Mouse (Mus musculus): ENCODE measurements around the gene Kpnb1. TPM values are rescaled to one million over a fixed set of nuclear protein-coding genes. Genes with fewer than 3 reads are reported as not detected.

Kpnb1 gene
- total RNA-seq (2014; rRNA removed; ENCODE audit: low replicate concordance), result 68.2 and 74.8 TPM in 2 replicates
- 17.9 and 18.4 TPM in 2 replicates for polyA plus RNA-seq (2015; fragmentation: Nextera tagmentation; extraction: Ambion mirVana)

DNA sequence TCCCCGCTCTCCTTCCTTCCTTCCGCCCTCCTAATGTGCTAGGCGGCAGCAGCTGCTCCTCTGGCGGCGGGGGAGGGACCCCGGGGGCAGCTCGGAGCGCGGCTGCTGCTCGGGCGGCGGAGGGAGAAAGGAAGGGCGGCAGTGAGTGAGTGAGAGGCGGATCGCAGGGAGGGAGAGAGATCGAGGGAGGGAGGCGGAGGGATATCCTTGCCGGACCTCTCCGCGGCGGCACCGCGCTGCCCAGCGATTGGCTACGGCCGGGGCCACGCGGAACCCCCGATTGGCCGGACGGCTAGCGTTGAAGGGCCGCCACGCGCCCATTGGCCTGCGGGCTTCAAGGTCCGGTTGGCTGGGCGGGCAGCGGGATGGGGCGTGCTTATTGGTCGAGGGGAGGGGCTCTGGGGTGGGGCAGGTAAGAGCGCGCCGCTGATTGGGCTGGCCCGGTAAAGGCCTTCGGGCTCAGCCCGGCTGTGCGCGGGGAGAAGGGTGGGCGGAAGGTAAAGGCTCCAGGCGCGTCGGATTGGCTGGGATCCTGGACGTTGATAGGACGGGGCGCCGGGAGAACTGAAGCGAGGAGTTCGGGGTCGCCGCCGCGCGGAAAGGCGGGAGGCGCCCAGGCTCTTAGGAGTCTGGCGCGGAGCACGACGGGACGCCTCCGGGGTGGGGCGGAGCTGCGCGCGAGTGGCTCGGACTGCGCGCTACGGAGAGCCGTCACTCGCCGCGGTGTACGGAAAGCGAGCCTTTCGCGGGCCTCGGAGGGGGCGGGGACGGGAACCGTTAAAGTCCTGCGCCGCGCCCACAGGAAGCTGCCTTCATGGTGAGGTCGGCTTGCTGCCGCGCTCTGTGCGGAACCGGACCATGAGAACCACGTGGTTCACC, at the start of gene Kpnb1:
Gene Kpnb1, minus strand, starts transcription at position 118 of the 879 bp plus-strand sequence.
- no peaks in the 10 kb centered on the region for H3K27me3 ChIP-seq (ENCODE audit: control insufficient read depth, insufficient read depth, low read length)
- peak within 1 kb of the TSS; percentile 85 for H3K9ac ChIP-seq (replicated peaks; ENCODE audit: low read depth, low read length)
- under 1% methylated on average over 87 of the region's 101 CpGs for WGBS
- H3K4me2 ChIP-seq (ENCODE audit: low read depth, low read length), result peak within 1 kb of the TSS; percentile 77
- peaks cover 18% of the 10 kb centered on the region for H3K36me3 ChIP-seq (replicated peaks; ENCODE audit: control insufficient read depth, insufficient read depth, low read length)
- peak; percentile 95 for TF ChIP-seq EP300 (IDR thresholded peaks at IDR 0.05; ENCODE audit: low read depth)
- TF ChIP-seq CTCF (IDR thresholded peaks at IDR 0.05; ENCODE audit: low read depth), result no peak
- peak within 1 kb of the TSS; percentile 83 for H3K4me3 ChIP-seq (ENCODE audit: low read depth, low read length)
- no peaks in the 10 kb centered on the region; the same call in 1 of the 2 replicates for H3K4me1 ChIP-seq (ENCODE audit: control insufficient read depth, insufficient read depth)
- peak within 1 kb of the TSS; percentile 93 for H3K27ac ChIP-seq (ENCODE audit: low read depth)
- peak; percentile 99 for DNase-seq (ENCODE audit: low spot score)
- no peaks in the 10 kb centered on the region for H3K9me3 ChIP-seq (replicated peaks; ENCODE audit: control insufficient read depth, low read length)
- peak; percentile 91 for ATAC-seq (ENCODE audit: insufficient read depth, low read depth)

DNA sequence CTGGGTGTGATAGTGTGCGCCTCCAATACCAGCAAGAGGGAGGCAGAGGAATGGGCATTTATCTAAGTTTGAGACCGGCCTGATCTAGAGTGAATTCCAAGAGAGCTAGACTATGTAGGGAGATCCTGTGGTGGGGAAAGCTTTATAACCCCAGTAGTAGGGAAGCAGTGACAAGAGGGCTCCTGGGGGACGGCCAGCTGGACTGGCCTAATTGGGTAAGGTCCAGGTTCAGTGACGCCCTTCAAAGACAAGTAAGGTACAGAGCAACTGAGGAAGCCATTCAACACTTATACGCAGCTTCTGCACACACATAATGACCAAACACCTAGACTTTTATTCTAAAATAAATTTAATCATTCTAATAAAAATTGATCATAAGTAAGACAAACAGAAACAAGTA, 44.8 kb upstream of the Kpnb1 start:
- WGBS, result 82% methylated on average over 5 of the region's 5 CpGs
- DNase-seq (ENCODE audit: low spot score) (no peak), ATAC-seq (ENCODE audit: insufficient read depth, low read depth) (no peak)
- H3K4me3 ChIP-seq (ENCODE audit: low read depth, low read length), result no peak overlapping the region
- TF ChIP-seq CTCF (IDR thresholded peaks at IDR 0.05; ENCODE audit: low read depth) (no peak), EP300 (IDR thresholded peaks at IDR 0.05; ENCODE audit: low read depth) (no peak)
- no peaks in the 10 kb centered on the region for H3K9me3 ChIP-seq (replicated peaks; ENCODE audit: control insufficient read depth, low read length)
- H3K9ac ChIP-seq (replicated peaks; ENCODE audit: low read depth, low read length), result no peak overlapping the region
- no peak overlapping the region for H3K4me2 ChIP-seq (ENCODE audit: low read depth, low read length)
- H3K27me3 ChIP-seq (ENCODE audit: control insufficient read depth, insufficient read depth, low read length), result no peaks in the 10 kb centered on the region
- no peak overlapping the region for H3K27ac ChIP-seq (ENCODE audit: low read depth)
- no peaks in the 10 kb centered on the region for H3K4me1 ChIP-seq (ENCODE audit: control insufficient read depth, insufficient read depth)
- peaks cover 84% of the 10 kb centered on the region for H3K36me3 ChIP-seq (replicated peaks; ENCODE audit: control insufficient read depth, insufficient read depth, low read length)

DNA sequence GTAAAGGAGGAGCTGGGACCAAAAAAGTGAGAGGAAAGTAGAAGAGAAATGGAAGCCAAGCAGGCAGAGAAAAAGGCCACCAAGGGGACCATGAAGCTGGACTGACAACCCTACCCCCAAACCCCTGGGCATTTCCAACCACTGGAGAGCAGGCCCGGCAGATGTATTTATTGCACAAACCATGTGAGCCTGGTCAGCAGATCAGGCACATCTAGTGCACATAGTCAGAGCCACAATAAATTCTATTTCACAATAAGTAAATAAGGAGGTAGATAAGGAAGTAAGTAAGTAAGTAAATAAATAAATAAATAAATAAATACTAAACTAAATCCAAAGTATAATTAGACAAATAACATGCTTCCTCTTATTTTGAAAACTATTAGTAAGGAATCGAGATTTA, 41.7 kb upstream of the Kpnb1 start:
- WGBS, result 89% methylated on average over 2 of the region's 2 CpGs
- peaks cover 84% of the 10 kb centered on the region for H3K36me3 ChIP-seq (replicated peaks; ENCODE audit: control insufficient read depth, insufficient read depth, low read length)
- DNase-seq (ENCODE audit: low spot score) (no peak), ATAC-seq (ENCODE audit: insufficient read depth, low read depth) (no peak)
- no peak overlapping the region for H3K9ac ChIP-seq (replicated peaks; ENCODE audit: low read depth, low read length)
- H3K27ac ChIP-seq (ENCODE audit: low read depth), result no peak overlapping the region
- H3K27me3 ChIP-seq (ENCODE audit: control insufficient read depth, insufficient read depth, low read length), result no peaks in the 10 kb centered on the region
- no peak overlapping the region for H3K4me2 ChIP-seq (ENCODE audit: low read depth, low read length)
- H3K4me1 ChIP-seq (ENCODE audit: control insufficient read depth, insufficient read depth), result no peaks in the 10 kb centered on the region
- TF ChIP-seq CTCF (IDR thresholded peaks at IDR 0.05; ENCODE audit: low read depth) (no peak), EP300 (IDR thresholded peaks at IDR 0.05; ENCODE audit: low read depth) (no peak)
- H3K4me3 ChIP-seq (ENCODE audit: low read depth, low read length), result no peak overlapping the region
- H3K9me3 ChIP-seq (replicated peaks; ENCODE audit: control insufficient read depth, low read length), result no peaks in the 10 kb centered on the region

DNA sequence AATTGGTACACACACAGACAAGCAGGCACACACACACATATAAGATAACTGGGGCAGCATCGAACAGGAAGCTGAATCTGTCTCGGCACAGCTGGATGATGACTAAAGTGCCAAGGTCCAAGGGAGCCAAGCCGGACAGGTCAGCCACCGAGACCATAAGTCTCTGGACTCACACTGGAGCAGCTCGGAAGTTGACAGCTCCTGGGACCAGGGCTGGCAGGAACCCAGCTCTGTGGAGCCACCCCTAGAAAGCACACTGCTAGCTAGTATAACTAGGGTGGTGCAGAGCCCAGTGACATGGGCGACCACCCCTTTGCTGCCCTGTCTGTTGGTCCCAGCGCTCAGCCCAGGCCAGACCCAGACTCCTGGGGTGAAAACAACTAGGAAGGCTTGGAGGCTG, 41.3 kb upstream of the Kpnb1 start:
- Histone ChIP-seq H3K4me2 (ENCODE audit: low read depth, low read length) (no peak overlapping the region), H3K9me3 (replicated peaks; ENCODE audit: control insufficient read depth, low read length) (no peaks in the 10 kb centered on the region), H3K27me3 (ENCODE audit: control insufficient read depth, insufficient read depth, low read length) (no peaks in the 10 kb centered on the region), H3K36me3 (replicated peaks; ENCODE audit: control insufficient read depth, insufficient read depth, low read length) (peaks cover 82% of the 10 kb centered on the region), H3K27ac (ENCODE audit: low read depth) (no peak overlapping the region), H3K9ac (replicated peaks; ENCODE audit: low read depth, low read length) (no peak overlapping the region), H3K4me3 (ENCODE audit: low read depth, low read length) (no peak overlapping the region), H3K4me1 (ENCODE audit: control insufficient read depth, insufficient read depth) (no peaks in the 10 kb centered on the region)
- DNase-seq (ENCODE audit: low spot score) (no peak), ATAC-seq (ENCODE audit: insufficient read depth, low read depth) (no peak)
- no peak for TF ChIP-seq CTCF (IDR thresholded peaks at IDR 0.05; ENCODE audit: low read depth)
- TF ChIP-seq EP300 (IDR thresholded peaks at IDR 0.05; ENCODE audit: low read depth), result no peak
- 84% methylated on average over 7 of the region's 7 CpGs for WGBS

DNA sequence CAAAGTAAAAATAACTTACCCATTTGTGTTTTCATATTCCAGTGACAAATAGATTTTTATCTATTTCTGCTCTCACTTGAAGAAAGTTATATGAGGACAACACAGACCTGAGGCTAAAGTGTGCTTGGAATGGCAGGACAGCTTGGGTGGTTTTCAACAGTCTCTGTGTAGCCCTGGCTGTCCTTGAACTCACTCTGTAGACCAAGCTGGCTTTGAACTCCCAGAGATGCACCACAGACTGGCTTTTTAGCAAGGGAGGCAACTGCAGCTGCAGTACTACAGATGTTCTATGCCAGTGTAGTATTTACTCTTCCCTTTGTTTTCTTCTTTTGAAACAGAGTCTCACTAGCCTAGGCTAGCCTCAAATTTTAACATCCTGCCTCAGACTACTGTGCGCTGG, 38.5 kb upstream of the Kpnb1 start:
- Histone ChIP-seq H3K4me3 (ENCODE audit: low read depth, low read length) (no peak overlapping the region), H3K27me3 (ENCODE audit: control insufficient read depth, insufficient read depth, low read length) (no peaks in the 10 kb centered on the region), H3K27ac (ENCODE audit: low read depth) (no peak overlapping the region), H3K4me1 (ENCODE audit: control insufficient read depth, insufficient read depth) (no peaks in the 10 kb centered on the region), H3K9me3 (replicated peaks; ENCODE audit: control insufficient read depth, low read length) (no peaks in the 10 kb centered on the region), H3K4me2 (ENCODE audit: low read depth, low read length) (no peak overlapping the region), H3K36me3 (replicated peaks; ENCODE audit: control insufficient read depth, insufficient read depth, low read length) (peaks cover 86% of the 10 kb centered on the region), H3K9ac (replicated peaks; ENCODE audit: low read depth, low read length) (no peak overlapping the region)
- 100% methylated on average over 1 of the region's 1 CpGs for WGBS
- ATAC-seq (ENCODE audit: insufficient read depth, low read depth) (no peak), DNase-seq (ENCODE audit: low spot score) (no peak)
- no peak for TF ChIP-seq EP300 (IDR thresholded peaks at IDR 0.05; ENCODE audit: low read depth)
- no peak for TF ChIP-seq CTCF (IDR thresholded peaks at IDR 0.05; ENCODE audit: low read depth)
